Mouse (Mus musculus): Measurements from ENCODE around the gene Lmx1a. TPM values are rescaled to one million over a fixed set of nuclear protein-coding genes. Genes with fewer than 3 reads are reported as not detected.

Lmx1a gene
- polyA plus RNA-seq, 1 experiment from 2014 or later: 0.10 TPM

DNA sequence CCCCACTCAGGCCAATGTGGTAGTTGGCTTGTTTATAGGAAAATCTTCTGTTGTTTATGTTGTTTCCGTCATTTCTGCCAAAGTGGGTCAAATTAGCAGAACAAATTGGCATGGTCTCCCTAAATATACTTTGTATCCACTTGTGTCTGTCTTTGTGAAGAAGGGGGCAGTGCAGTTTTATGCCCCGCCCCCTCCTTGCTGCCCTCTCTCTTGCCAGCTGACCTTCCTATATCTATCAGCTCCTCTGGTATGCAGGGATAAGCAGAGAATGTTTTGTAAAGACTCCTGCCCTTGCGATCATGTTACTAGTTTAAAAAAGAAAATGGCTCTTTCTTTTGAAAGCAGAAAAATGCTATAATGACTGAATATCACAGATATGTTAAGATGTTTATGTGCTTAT, 101.7 kb downstream of the Lmx1a start:
- Histone ChIP-seq H3K27me3 (ENCODE audit: control insufficient read depth, insufficient read depth, low read length) (peaks cover 2% of the 10 kb centered on the region; the same call in 1 of the 2 replicates), H3K4me2 (ENCODE audit: low read depth, low read length) (no peak overlapping the region), H3K9me3 (replicated peaks; ENCODE audit: control insufficient read depth, low read length) (no peaks in the 10 kb centered on the region), H3K36me3 (ENCODE audit: control insufficient read depth, insufficient read depth, low read length) (no peaks in the 10 kb centered on the region), H3K9ac (ENCODE audit: low read length) (no peak overlapping the region), H3K27ac (ENCODE audit: low read length) (no peak overlapping the region), H3K4me1 (ENCODE audit: control insufficient read depth, insufficient read depth, low read length) (no peaks in the 10 kb centered on the region), H3K4me3 (replicated peaks; ENCODE audit: low read length) (no peak overlapping the region)
- no peak for ATAC-seq (ENCODE audit: insufficient read depth, low FRiP score)
- 50% methylated on average over 3 of the region's 3 CpGs for WGBS

GRCm38 (mm10) chr1:167791221-167791620, 102.2 kb downstream of the Lmx1a start:
- no peak overlapping the region for H3K4me3 ChIP-seq (replicated peaks; ENCODE audit: low read length)
- H3K27me3 ChIP-seq (ENCODE audit: control insufficient read depth, insufficient read depth, low read length): no peaks in the 10 kb centered on the region
- H3K36me3 ChIP-seq (ENCODE audit: control insufficient read depth, insufficient read depth, low read length): no peaks in the 10 kb centered on the region
- no peak overlapping the region for H3K9ac ChIP-seq (ENCODE audit: low read length)
- no peak overlapping the region for H3K4me2 ChIP-seq (ENCODE audit: low read depth, low read length)
- no peaks in the 10 kb centered on the region for H3K4me1 ChIP-seq (ENCODE audit: control insufficient read depth, insufficient read depth, low read length)
- 58% methylated on average over 11 of the region's 11 CpGs for WGBS
- H3K9me3 ChIP-seq (replicated peaks; ENCODE audit: control insufficient read depth, low read length): no peaks in the 10 kb centered on the region
- H3K27ac ChIP-seq (ENCODE audit: low read length): no peak overlapping the region
- ATAC-seq (ENCODE audit: insufficient read depth, low FRiP score): no peak

DNA sequence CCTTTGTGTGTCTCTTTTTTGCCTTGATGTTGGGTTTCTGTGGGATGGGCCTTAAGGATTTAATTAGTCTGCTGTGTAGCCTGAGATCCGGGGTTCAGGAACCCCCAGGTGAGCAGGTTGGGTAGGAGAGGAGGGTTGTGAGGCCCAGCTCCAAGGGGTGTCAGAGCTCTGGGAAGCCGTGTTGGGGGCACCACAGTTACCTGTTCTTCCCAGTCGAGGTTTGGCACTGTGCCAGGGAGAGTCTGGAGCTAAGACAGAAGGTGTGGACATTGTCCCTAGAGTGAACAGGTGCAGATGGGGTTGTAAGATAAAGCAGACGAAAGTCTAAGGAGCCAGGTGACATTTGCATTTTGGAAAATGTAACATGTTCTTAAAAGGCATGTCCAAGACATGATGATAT, 112.9 kb downstream of the Lmx1a start:
- no peak for ATAC-seq (ENCODE audit: insufficient read depth, low FRiP score)
- peaks cover 8% of the 10 kb centered on the region for H3K27me3 ChIP-seq (ENCODE audit: control insufficient read depth, insufficient read depth, low read length)
- H3K4me1 ChIP-seq (ENCODE audit: control insufficient read depth, insufficient read depth, low read length): no peaks in the 10 kb centered on the region
- 38% methylated on average over 4 of the region's 4 CpGs for WGBS
- no peak overlapping the region for H3K4me2 ChIP-seq (ENCODE audit: low read depth, low read length)
- no peaks in the 10 kb centered on the region for H3K9me3 ChIP-seq (replicated peaks; ENCODE audit: control insufficient read depth, low read length)
- H3K4me3 ChIP-seq (replicated peaks; ENCODE audit: low read length): no peak overlapping the region
- no peaks in the 10 kb centered on the region for H3K36me3 ChIP-seq (ENCODE audit: control insufficient read depth, insufficient read depth, low read length)
- no peak overlapping the region for H3K27ac ChIP-seq (ENCODE audit: low read length)
- H3K9ac ChIP-seq (ENCODE audit: low read length): no peak overlapping the region

GRCm38 (mm10) chr1:167802510-167803271, 113.7 kb downstream of the Lmx1a start:
- H3K4me1 ChIP-seq (ENCODE audit: control insufficient read depth, insufficient read depth, low read length): no peaks in the 10 kb centered on the region
- H3K9me3 ChIP-seq (replicated peaks; ENCODE audit: control insufficient read depth, low read length): no peaks in the 10 kb centered on the region
- H3K27me3 ChIP-seq (ENCODE audit: control insufficient read depth, insufficient read depth, low read length): peaks cover 8% of the 10 kb centered on the region
- peak overlapping the region; percentile 56 for H3K4me3 ChIP-seq (replicated peaks; ENCODE audit: low read length)
- 1% methylated on average over 59 of the region's 59 CpGs for WGBS
- ATAC-seq (ENCODE audit: insufficient read depth, low FRiP score): peak; percentile 60; the same call in 1 of the 2 replicates
- H3K27ac ChIP-seq (ENCODE audit: low read length): no peak overlapping the region
- peak overlapping the region; percentile 63 for H3K9ac ChIP-seq (ENCODE audit: low read length)
- no peaks in the 10 kb centered on the region for H3K36me3 ChIP-seq (ENCODE audit: control insufficient read depth, insufficient read depth, low read length)
- H3K4me2 ChIP-seq (ENCODE audit: low read depth, low read length): peak overlapping the region; percentile 89

- Histone ChIP-seq H3K9me3 (replicated peaks; ENCODE audit: control insufficient read depth, low read length) (no peaks in the 10 kb centered on the region), H3K27ac (ENCODE audit: low read length) (no peak overlapping the region), H3K4me2 (ENCODE audit: low read depth, low read length) (peak overlapping the region; percentile 89), H3K36me3 (ENCODE audit: control insufficient read depth, insufficient read depth, low read length) (no peaks in the 10 kb centered on the region), H3K27me3 (ENCODE audit: control insufficient read depth, insufficient read depth, low read length) (peaks cover 8% of the 10 kb centered on the region), H3K4me3 (replicated peaks; ENCODE audit: low read length) (peak overlapping the region; percentile 56), H3K4me1 (ENCODE audit: control insufficient read depth, insufficient read depth, low read length) (no peaks in the 10 kb centered on the region), H3K9ac (ENCODE audit: low read length) (peak overlapping the region; percentile 63; the same call in 1 of the 2 replicates)
- 25% methylated on average over 10 of the region's 10 CpGs for WGBS
- ATAC-seq (ENCODE audit: insufficient read depth, low FRiP score): no peak
Measured at GRCm38 (mm10) chr1:167803351-167803981, 114.4 kb downstream of the Lmx1a start.

DNA sequence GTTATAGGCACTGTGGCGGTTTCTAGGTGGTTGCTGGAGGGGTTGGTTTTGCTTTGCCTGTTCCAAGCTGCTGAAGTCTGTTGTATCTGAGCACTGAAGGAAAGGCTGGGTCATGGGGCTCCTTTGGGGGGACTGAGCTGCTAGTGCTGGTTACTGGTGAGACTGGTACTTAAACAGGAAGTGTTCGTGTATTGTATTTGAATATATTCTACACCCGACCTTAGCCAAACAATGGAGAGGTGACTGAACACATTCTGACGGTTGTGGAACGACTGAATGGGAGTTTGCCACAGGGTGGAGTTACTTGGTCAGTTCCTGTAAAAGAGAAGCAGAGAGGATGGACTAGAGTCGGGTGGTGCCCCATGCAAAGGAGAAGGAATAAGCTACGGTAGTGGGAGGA, 115.8 kb downstream of the Lmx1a start:
- no peak for ATAC-seq (ENCODE audit: insufficient read depth, low FRiP score)
- Histone ChIP-seq H3K36me3 (ENCODE audit: control insufficient read depth, insufficient read depth, low read length) (no peaks in the 10 kb centered on the region), H3K27me3 (ENCODE audit: control insufficient read depth, insufficient read depth, low read length) (peaks cover 8% of the 10 kb centered on the region), H3K4me3 (replicated peaks; ENCODE audit: low read length) (no peak overlapping the region), H3K9ac (ENCODE audit: low read length) (no peak overlapping the region), H3K27ac (ENCODE audit: low read length) (no peak overlapping the region), H3K4me1 (ENCODE audit: control insufficient read depth, insufficient read depth, low read length) (no peaks in the 10 kb centered on the region), H3K9me3 (replicated peaks; ENCODE audit: control insufficient read depth, low read length) (no peaks in the 10 kb centered on the region), H3K4me2 (ENCODE audit: low read depth, low read length) (no peak overlapping the region)
- WGBS: 50% methylated on average over 7 of the region's 7 CpGs

DNA sequence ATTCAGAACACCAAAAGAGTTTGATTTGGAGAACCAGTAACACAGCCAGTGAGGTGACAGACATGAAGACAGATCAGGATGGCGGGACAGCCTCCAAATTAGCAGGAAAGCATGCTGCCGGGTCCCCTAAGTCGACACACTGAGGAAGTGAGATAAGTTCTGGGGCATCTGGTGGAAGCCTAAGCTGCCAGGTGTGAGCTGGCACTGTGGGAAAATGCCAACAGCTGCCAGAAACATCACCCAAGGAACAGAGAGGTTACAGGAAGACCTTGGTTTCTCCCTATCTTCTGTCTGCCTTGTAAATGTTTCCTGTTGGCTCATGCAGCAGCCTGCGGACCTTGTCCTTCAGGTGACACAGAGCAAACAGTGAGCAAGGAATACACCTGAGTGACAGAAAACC, 122.1 kb downstream of the Lmx1a start:
- H3K27me3 ChIP-seq (ENCODE audit: control insufficient read depth, insufficient read depth, low read length): no peaks in the 10 kb centered on the region
- no peak for ATAC-seq (ENCODE audit: insufficient read depth, low FRiP score)
- 78% methylated on average over 4 of the region's 4 CpGs for WGBS

DNA sequence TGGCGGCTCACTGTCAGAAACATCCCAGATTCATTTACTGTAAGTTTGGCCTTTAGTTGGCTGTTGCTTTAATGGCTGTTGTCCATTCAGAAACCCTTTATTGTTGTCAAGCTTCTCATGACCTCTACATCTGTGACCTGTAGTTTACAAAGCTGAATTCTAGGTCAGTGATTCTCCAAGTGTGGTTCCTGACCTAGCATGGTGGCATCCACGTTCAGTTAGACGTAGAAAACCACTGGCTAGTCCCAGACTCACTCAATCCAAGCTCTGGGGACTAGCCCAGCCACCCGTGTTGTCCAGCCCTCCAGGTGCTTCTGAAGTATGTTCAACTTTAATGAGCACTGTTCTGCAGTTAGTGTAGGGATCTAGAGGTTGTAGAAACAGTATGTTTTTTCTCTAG, 126.1 kb downstream of the Lmx1a start:
- Histone ChIP-seq H3K9me3 (replicated peaks; ENCODE audit: control insufficient read depth, low read length) (no peaks in the 10 kb centered on the region), H3K4me1 (ENCODE audit: control insufficient read depth, insufficient read depth, low read length) (no peaks in the 10 kb centered on the region), H3K4me2 (ENCODE audit: low read depth, low read length) (no peak overlapping the region), H3K27ac (ENCODE audit: low read length) (no peak overlapping the region), H3K36me3 (ENCODE audit: control insufficient read depth, insufficient read depth, low read length) (no peaks in the 10 kb centered on the region), H3K4me3 (replicated peaks; ENCODE audit: low read length) (no peak overlapping the region), H3K27me3 (ENCODE audit: control insufficient read depth, insufficient read depth, low read length) (no peaks in the 10 kb centered on the region), H3K9ac (ENCODE audit: low read length) (no peak overlapping the region)
- no peak for ATAC-seq (ENCODE audit: insufficient read depth, low FRiP score)
- WGBS: 76% methylated on average over 4 of the region's 4 CpGs

More for the DNA sequence above, 122.1 kb downstream of the Lmx1a start:
- H3K4me2 ChIP-seq (ENCODE audit: low read depth, low read length): no peak overlapping the region
- no peaks in the 10 kb centered on the region for H3K9me3 ChIP-seq (replicated peaks; ENCODE audit: control insufficient read depth, low read length)
- H3K4me3 ChIP-seq (replicated peaks; ENCODE audit: low read length): no peak overlapping the region
- no peaks in the 10 kb centered on the region for H3K36me3 ChIP-seq (ENCODE audit: control insufficient read depth, insufficient read depth, low read length)
- no peak overlapping the region for H3K27ac ChIP-seq (ENCODE audit: low read length)
- H3K9ac ChIP-seq (ENCODE audit: low read length): no peak overlapping the region
- H3K4me1 ChIP-seq (ENCODE audit: control insufficient read depth, insufficient read depth, low read length): no peaks in the 10 kb centered on the region

GRCm38 (mm10) chr1:167817028-167817427, 128.0 kb downstream of the Lmx1a start:
- Histone ChIP-seq H3K4me3 (replicated peaks; ENCODE audit: low read length) (no peak overlapping the region), H3K9ac (ENCODE audit: low read length) (no peak overlapping the region), H3K4me1 (ENCODE audit: control insufficient read depth, insufficient read depth, low read length) (no peaks in the 10 kb centered on the region), H3K27ac (ENCODE audit: low read length) (no peak overlapping the region), H3K4me2 (ENCODE audit: low read depth, low read length) (no peak overlapping the region), H3K27me3 (ENCODE audit: control insufficient read depth, insufficient read depth, low read length) (no peaks in the 10 kb centered on the region), H3K36me3 (ENCODE audit: control insufficient read depth, insufficient read depth, low read length) (no peaks in the 10 kb centered on the region), H3K9me3 (replicated peaks; ENCODE audit: control insufficient read depth, low read length) (no peaks in the 10 kb centered on the region)
- no peak for ATAC-seq (ENCODE audit: insufficient read depth, low FRiP score)
- WGBS: 65% methylated on average over 6 of the region's 6 CpGs

All from stomach, embryonic 16.5 days (tissue).